Mouse (Mus musculus) kidney, adult 2 months (tissue): ENCODE measurements around the gene Ces1b. TPM values are rescaled to one million over a fixed set of nuclear protein-coding genes. Genes with fewer than 3 reads are reported as not detected.

Experiments
- DNase-seq: peaks from one replicate; pipeline ENCODE4 v3.0.0; 2021
- H3K27ac ChIP-seq: fragments of 200-500 bp; 2 replicates; pipeline ENCODE4 v1.5.1; 2012; ENCODE audit warnings: low read depth, low read length, control low read depth, inconsistent platforms; ENCODE audit not compliant: insufficient read depth
- H3K27me3 ChIP-seq: fragments of 200-500 bp; replicated peaks from 2 replicates; pipeline ENCODE4 v1.6.1; 2012; ENCODE audit warnings: mild to moderate bottlenecking, moderate library complexity, low read length, inconsistent platforms; ENCODE audit not compliant: control insufficient read depth, insufficient read depth
- H3K36me3 ChIP-seq: fragments of 200-500 bp; 2 replicates; pipeline ENCODE4 v1.6.1; 2012; ENCODE audit warnings: mild to moderate bottlenecking, moderate library complexity, low read length, inconsistent platforms; ENCODE audit not compliant: control insufficient read depth, insufficient read depth
- H3K4me1 ChIP-seq: fragments of 200-500 bp; 2 replicates; pipeline ENCODE4 v1.6.1; 2011; ENCODE audit warnings: low read length; ENCODE audit not compliant: control insufficient read depth, insufficient read depth
- H3K4me3 ChIP-seq: fragments of 200-500 bp; 2 replicates; pipeline ENCODE4 v1.5.1; 2011; ENCODE audit warnings: mild to moderate bottlenecking, low read depth, low read length, control low read depth; ENCODE audit not compliant: insufficient read depth
- CTCF ChIP-seq: fragments of 200-500 bp; conservative IDR thresholded peaks from 2 replicates; pipeline ENCODE4 v1.5.1; 2011; ENCODE audit warnings: low read depth, mild to moderate bottlenecking, control low read depth, low read length, moderate library complexity, mixed read lengths; ENCODE audit not compliant: insufficient read depth, insufficient read length
- POLR2A ChIP-seq: fragments of 200-500 bp; IDR thresholded peaks from one replicate; pipeline ENCODE4 v1.6.1; 2011; ENCODE audit warnings: low read depth, low read length, control low read depth
- WGBS: fragments of 180-500 bp; shearing (Covaris S2); methylation state at CpG from one replicate; pipeline ENCODE4 v1.1.7; 2018; 5-methylcytosine and 5-hydroxymethylcytosine counted together
- polyA plus RNA-seq: library from polyadenylated mRNA; depleted of rRNA; stranded (reverse); fragments of >200 nt; gene quantifications from 2 replicates; pipeline ENCODE4 v1.2.3, GENCODE M21; 2012

Gene Ces1b
- polyA plus RNA-seq, 1 experiment: not detected

GRCm38 (mm10) chr8:93075251-93075650 is 4.6 kb downstream of the Ces1b start:
- TF ChIP-seq POLR2A (no peak), CTCF (no peak)
- no peak overlapping the region for H3K27ac ChIP-seq
- H3K36me3 ChIP-seq: no peaks in the 10 kb centered on the region
- no peak overlapping the region for H3K4me3 ChIP-seq
- H3K27me3 ChIP-seq: no peaks in the 10 kb centered on the region
- 63% methylated on average over 4 of the region's 4 CpGs for WGBS
- DNase-seq: peak; percentile 55
- no peaks in the 10 kb centered on the region for H3K4me1 ChIP-seq

GRCm38 (mm10) chr8:93063416-93064117 is 16.2 kb downstream of the Ces1b start:
- H3K4me3 ChIP-seq: no peak overlapping the region
- no peak for DNase-seq
- H3K27ac ChIP-seq: no peak overlapping the region

GRCm38 (mm10) chr8:93059185-93059584 is 20.6 kb downstream of the Ces1b start:
- 10% methylated on average over 2 of the region's 2 CpGs for WGBS
- peak; percentile 65 for DNase-seq

More at GRCm38 (mm10) chr8:93063416-93064117, 16.2 kb downstream of the Ces1b start:
- Histone ChIP-seq H3K27me3 (no peaks in the 10 kb centered on the region; the same call in 1 of the 2 replicates), H3K36me3 (no peaks in the 10 kb centered on the region), H3K4me1 (no peaks in the 10 kb centered on the region)
- 64% methylated on average over 3 of the region's 3 CpGs for WGBS
- TF ChIP-seq CTCF (no peak), POLR2A (no peak)

DNA sequence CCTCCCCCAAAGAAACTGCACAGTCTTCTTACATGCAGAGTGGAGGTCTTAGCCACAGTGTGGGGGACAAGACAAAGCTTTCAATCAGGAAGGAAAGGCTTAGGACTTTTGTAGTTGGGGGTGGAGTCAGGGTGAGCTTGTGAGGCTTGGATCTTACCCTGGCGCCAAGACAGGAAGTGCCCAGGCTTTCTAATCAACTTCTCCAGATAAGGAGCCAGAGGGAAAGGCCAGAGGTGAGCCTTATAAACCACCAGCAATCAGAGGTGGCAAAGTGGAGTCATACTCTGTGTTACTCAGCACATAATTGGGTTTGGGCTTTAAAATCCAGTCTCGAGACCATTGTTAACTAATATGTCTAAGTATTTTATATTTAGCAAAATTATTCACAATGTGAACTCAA is 24.6 kb downstream of the Ces1b start:
- DNase-seq: no peak
- no peaks in the 10 kb centered on the region; the same call in 1 of the 2 replicates for H3K27me3 ChIP-seq
- no peak overlapping the region for H3K27ac ChIP-seq
- H3K4me1 ChIP-seq: no peaks in the 10 kb centered on the region
- TF ChIP-seq CTCF: no peak
- TF ChIP-seq POLR2A: no peak
- no peaks in the 10 kb centered on the region for H3K36me3 ChIP-seq
- WGBS: 63% methylated on average over 2 of the region's 2 CpGs
- no peak overlapping the region for H3K4me3 ChIP-seq

More at GRCm38 (mm10) chr8:93059185-93059584, 20.6 kb downstream of the Ces1b start:
- Histone ChIP-seq H3K36me3 (no peaks in the 10 kb centered on the region), H3K27ac (no peak overlapping the region), H3K27me3 (no peaks in the 10 kb centered on the region; the same call in 1 of the 2 replicates), H3K4me3 (no peak overlapping the region), H3K4me1 (no peaks in the 10 kb centered on the region)
- peak; percentile 84 for TF ChIP-seq CTCF
- no peak for TF ChIP-seq POLR2A

DNA sequence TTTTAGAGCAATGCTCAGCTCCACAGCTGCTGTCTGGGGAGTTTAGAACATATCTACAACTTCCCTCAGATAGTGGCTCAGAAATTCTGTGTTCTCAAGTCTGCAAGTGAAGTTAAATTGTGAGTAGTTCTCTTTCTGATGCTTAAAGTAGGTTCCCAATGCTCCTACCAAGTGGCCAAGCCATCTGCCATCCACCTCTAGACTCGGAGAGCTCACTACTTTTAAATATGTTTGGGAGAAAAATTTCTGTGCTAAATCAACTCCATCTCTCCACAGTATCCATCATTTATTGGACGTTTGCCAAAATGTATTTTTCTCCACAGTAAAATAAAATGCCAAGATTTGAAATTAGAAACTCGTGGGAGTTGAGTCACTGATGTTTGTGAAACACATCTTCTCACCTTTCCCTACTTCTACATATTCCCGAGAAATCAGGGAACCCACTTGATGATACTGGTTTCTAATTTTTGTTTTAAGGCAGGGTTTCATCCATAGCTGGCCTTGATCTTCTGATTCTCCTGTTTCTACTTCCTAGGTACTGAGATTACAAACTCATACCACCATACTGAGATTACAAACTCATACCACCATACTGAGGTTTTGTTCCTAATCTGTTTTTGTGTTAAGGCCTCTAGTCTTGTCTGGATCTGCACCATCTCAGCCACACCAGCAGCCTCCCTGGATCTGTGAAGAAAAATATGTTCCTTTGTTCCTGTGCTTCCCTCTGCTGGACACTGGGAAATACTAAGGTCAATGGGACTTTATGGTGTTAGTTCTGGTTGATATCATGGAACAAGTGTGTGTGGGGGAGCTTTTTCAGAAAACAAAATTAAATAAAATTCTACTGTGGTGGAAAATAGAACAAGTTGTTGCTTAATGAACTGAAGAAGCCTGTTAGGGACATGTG is 31.1 kb downstream of the Ces1b start:
- no peaks in the 10 kb centered on the region for H3K36me3 ChIP-seq
- H3K27ac ChIP-seq: no peak overlapping the region
- DNase-seq: no peak
- no peaks in the 10 kb centered on the region for H3K4me1 ChIP-seq
- TF ChIP-seq POLR2A: no peak
- TF ChIP-seq CTCF: peak; percentile 24; the same call in 1 of the 2 replicates
- no peaks in the 10 kb centered on the region for H3K27me3 ChIP-seq
- 46% methylated on average over 4 of the region's 4 CpGs for WGBS
- no peak overlapping the region for H3K4me3 ChIP-seq

DNA sequence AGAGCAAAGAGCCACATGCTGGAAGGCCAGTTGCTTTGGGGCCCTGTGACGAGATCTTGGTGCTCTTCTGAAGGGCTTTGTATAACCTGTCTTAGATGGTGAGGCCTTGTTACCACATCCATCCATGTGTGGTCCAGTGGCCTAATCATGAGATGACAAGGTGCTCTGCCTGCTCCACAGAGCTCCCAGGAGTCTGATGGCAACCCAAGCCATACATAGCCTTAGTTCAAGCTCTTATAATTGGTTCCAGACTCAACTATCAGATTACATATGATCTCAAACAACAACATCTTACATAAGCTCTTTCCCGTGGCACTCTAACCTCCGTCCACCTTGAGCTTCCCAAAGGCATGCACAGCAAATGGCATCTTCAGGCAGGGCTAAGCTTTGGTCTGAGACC is 31.7 kb downstream of the Ces1b start, which contains the start of gene Ces1a:
Gene Ces1a (minus strand): TSS at position 101 of the 400 bp plus-strand sequence.
- DNase-seq: no peak
- H3K36me3 ChIP-seq: no peaks in the 10 kb centered on the region
- no peak for TF ChIP-seq POLR2A
- TF ChIP-seq CTCF: no peak
- H3K4me3 ChIP-seq: no peak within 1 kb of the TSS
- no peaks in the 10 kb centered on the region for H3K4me1 ChIP-seq
- no peaks in the 10 kb centered on the region for H3K27me3 ChIP-seq
- H3K27ac ChIP-seq: no peak within 1 kb of the TSS
- 82% methylated on average over 3 of the region's 3 CpGs for WGBS

DNA sequence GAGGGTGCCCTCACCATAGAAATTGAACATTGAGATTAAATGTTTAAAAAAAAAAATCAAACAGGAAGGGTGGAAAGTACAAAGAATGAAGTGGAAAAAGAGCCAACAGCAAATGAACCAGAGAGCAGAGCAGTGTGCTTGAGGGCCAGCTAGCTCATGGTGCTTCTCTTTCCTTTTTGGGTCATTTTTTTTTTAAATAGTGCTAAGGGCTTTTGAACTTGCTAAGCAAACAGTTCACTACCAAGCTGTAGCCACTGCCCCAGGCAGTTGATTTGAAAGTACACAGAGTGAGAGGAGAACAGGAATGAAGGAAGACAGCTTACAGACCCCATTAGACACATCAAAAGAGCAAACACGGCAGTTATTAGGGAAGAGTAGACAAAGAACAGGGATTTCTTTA is 36.7 kb downstream of the Ces1b start:
- Histone ChIP-seq H3K27ac (no peak overlapping the region), H3K4me1 (no peaks in the 10 kb centered on the region), H3K4me3 (no peak overlapping the region), H3K36me3 (no peaks in the 10 kb centered on the region), H3K27me3 (no peaks in the 10 kb centered on the region)
- DNase-seq: no peak
- WGBS: 71% methylated on average over 1 of the region's 1 CpGs
- TF ChIP-seq CTCF: no peak
- no peak for TF ChIP-seq POLR2A
